Mouse (Mus musculus) heart, adult 8-10 months (tissue): ENCODE data around the gene Ros1. TPM values are rescaled to one million over a fixed set of nuclear protein-coding genes. Genes with fewer than 3 reads are reported as not detected.
A peak's percentile ranks its signal among the peaks of the same experiment; 100 is the strongest.

Experiments used
- DNase-seq: peaks from one replicate; pipeline ENCODE4 v3.0.0; 2022; ENCODE audit warnings: low spot score
- total RNA-seq, 4 experiments: library from RNA; stranded (reverse); gene quantifications; 2 replicates each; pipeline ENCODE4 v1.2.4; 2022

The Ros1 gene
- total RNA-seq, 4 experiments from 2014 or later, result 0.03 TPM; not detected in 3

GRCm38 (mm10) chr10:52159704-52160103 lies 35.3 kb downstream of the Ros1 start:
- no peak for DNase-seq

GRCm38 (mm10) chr10:52133354-52134074 lies 61.5 kb downstream of the Ros1 start:
- no peak for DNase-seq

DNA sequence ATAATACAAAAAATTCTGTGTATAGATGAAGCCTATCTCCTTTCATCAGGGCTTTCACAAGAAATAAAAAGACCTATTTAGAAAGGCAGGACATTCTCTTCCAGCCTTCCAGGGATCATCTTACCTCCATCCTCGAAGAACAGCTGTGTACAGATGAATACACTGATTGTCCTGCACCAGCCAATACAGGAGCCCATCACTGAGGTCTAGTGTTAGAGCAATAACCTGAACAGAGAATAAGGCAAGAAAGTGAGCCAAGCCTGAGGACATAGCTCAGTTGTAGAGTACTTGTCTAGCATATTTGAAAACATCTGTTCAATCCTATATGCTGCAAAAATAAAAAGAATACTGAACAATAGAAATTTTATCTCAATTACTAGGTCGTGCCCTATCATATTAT lies 64.3 kb downstream of the Ros1 start:
- DNase-seq, result no peak

- DNase-seq, result no peak
These were observed 66.1 kb downstream of the Ros1 start for GRCm38 (mm10) chr10:52128874-52129412.

DNA sequence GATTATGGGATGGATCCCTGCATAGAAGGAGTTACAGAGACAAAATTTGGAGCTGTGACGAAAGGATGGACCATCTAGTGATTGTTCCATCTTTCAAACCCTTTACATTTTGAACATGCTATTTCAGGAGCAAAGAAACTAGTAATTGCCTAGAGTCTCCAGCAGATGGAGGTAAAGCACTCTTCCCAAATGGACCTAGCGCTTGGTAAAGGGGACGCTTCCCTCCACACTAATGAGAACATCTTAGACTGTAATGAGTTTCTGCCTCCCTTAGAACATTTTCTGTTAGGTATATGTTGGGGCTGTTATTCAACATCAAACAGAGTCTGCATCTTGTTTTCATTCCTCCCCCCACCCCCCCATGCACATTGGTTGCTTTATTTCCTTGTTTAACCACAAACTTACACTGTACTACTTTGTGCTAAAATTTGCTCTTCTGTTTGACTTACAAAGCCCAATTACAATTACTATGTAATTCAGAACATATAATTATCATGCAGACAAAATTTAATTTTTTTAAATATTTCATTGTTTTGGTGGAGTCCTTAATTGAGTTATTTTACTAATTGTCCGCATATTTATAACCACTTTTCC lies 88.8 kb downstream of the Ros1 start:
- DNase-seq, result peak; percentile 9

- no peak for DNase-seq
These were observed 93.8 kb downstream of the Ros1 start for GRCm38 (mm10) chr10:52101273-52101672.

GRCm38 (mm10) chr10:52092181-52092580 lies 102.9 kb downstream of the Ros1 start:
- no peak for DNase-seq

- DNase-seq, result no peak
These were observed 108.4 kb downstream of the Ros1 start for GRCm38 (mm10) chr10:52086681-52087080.

DNA sequence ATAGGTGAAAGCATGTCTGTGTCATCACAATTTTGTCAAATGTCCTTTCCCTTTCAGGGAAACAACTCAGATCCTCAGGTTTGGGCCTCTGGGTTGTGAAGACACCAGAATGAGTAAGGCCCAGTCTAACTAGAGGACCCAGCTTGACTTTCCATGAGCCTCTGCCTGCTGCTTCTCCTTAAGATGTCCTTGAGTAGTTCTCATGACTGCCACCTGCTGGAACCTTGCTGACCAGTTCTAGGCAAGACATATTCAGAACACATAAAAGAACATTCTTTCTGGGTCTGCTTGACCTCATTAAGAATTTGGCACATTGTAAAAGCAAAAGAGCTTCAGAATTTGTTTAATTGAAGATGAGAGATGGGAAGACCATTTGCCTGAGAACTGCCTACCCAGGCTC lies 122.6 kb downstream of the Ros1 start:
- peak; percentile 3 for DNase-seq

DNA sequence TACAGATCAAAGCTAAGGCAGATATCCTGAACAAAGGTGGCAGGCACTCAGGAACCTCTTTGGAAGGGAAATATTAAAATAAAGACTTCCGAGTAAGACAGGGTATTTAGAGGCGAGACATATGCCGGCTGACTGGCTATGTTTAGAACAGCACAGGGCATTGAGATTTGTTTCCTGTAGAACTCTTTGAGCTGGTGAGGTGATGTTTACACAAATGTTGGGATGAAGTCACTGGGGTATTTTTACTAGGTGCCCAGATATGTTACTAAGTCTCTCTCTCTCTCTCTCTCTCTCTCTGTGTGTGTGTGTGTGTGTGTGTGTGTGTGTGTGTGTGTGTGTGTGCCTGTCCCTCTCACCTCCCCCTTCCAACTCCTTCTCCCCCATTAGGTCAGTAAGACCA lies 146.8 kb downstream of the Ros1 start:
- DNase-seq, result peak; percentile 8

GRCm38 (mm10) chr10:52043086-52043485 lies 152.0 kb downstream of the Ros1 start:
- no peak for DNase-seq

- no peak for DNase-seq
These were observed 155.7 kb downstream of the Ros1 start for GRCm38 (mm10) chr10:52039392-52039791.

GRCm38 (mm10) chr10:52033729-52034128 lies 161.3 kb downstream of the Ros1 start:
- DNase-seq, result no peak

DNA sequence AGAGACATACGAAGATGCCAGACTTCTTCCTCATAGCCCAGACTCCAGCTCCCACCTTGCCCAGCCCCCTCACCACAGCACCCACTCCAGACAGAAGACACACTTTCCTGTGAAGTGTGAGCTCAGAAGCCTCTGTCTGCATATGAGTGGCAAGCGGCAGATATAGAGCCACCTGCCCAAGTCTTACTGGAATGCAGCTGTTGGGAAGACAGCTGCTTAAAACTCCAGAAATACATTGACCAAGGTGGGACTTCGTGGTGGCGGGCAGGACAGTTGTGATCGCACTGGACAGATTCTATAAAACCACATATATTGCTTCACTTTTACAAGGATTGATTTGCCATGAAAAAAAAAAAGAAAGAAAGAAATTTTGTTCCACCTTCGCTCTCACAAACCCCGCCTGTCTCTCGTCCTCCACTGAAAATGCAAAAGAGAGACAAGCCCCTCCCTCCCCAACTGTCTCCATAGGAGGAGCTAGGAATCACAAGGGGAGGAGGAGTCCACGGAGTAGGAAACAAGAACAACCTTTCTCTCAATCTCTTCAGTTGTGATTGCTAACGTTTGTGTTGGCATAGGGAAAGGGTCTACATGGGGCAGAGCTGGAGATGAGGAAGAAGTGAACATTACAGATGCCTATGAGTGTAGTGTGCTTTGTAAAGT lies 165.5 kb downstream of the Ros1 start:
- DNase-seq, result no peak

DNA sequence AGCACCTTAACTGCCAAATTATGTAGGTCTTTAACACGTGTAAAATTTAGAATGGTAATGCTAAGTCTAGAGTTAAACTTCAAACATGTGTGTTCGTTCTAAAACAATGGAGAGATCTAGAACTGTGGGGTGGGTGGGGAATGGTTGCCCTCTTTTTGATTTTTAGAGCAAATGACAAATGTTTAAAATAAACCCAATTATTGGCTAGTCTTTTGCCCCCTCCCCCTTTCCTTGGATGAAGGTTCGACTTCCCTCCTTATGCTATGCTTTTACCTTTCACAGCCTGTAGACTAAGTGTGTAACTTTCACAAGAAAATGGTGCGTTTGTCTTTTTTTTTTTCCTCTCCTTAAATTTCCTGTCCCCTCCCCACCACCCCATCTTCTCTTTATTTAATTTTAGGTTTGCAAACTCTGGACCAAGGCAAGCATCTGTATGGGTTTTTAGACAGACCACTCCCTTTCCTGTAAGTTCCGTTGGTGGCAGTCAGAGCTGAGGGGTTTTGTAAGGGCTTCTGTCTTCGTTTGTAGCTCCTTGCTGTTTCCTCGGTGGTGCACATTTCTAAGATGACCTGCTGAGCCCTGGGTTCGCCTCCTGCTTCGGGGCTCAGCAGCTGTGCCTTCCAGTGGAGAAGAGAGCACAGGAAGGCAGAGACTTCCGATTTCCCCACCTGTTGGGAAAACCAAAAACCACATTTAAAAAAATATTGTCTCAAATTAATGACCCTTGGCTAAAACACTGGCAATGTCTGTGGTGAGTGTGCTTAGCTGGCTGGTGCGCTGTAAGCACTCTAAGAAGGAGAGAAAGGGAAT lies 166.3 kb downstream of the Ros1 start:
- DNase-seq, result no peak

- DNase-seq, result no peak
These were observed 167.6 kb downstream of the Ros1 start for GRCm38 (mm10) chr10:52027161-52028035.

DNA sequence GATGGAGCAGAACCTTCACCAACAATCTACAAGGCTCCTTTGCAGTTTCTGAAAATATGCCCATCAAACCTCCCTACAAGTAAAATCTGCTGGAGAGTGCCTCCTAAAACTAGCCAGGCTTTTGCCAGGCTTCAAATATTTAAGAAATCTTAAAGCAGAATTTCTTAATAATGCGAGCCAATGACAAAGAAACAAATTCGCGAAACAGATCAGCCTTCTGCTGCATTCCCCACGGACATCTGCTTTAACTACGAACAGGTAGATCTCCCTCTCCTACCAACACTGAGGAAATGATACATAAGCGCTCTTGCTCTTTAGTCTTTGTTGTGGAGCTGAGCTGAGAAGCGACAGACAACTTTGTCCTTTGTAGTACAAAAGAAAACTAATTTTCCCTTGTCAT lies 169.2 kb downstream of the Ros1 start:
- no peak for DNase-seq

DNA sequence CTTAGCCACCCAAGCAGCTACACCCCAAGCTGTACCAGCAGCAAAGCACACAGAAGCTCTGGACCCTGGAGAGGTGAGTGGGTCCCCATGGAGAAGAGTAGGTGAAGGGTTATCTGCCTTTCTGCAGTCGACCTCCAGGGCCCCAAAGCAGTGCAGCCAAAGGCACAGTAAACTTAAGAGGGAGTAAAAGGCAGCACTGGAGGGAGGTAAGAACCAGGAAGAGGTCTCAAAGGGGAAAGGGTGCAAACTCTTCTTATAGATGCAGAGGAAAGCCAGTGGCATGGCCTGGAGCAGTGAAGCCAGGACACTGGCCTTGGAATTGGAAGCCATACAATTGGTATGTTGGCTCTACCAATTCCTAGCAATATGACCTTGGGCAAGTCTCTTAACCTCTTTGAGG lies 169.8 kb downstream of the Ros1 start:
- no peak for DNase-seq

- no peak for DNase-seq
These were observed 171.0 kb downstream of the Ros1 start for GRCm38 (mm10) chr10:52024053-52024410.

- DNase-seq, result no peak
These were observed 171.6 kb downstream of the Ros1 start for GRCm38 (mm10) chr10:52023213-52024052.
